Mouse (Mus musculus): ENCODE results near the gene Cenpo. TPM values are rescaled to one million over a fixed set of nuclear protein-coding genes. Genes with fewer than 3 reads are reported as not detected.

Cenpo gene
- polyA plus RNA-seq (2012; rRNA removed) = 4.1 and 7.0 TPM in 2 replicates

GRCm38 (mm10) chr12:4233572-4234508, at the start of gene Cenpo, which contains the start of gene Ptrhd1:
Cenpo (minus strand) TSS chr12:4234294.
Ptrhd1 (plus strand) TSS chr12:4234027.
- WGBS = under 1% methylated on average over 50 of the region's 50 CpGs
- peaks cover 3% of the 10 kb centered on the region; the same call in 1 of the 2 replicates for H3K4me1 ChIP-seq (ENCODE audit: control insufficient read depth, insufficient read depth, insufficient read length, low read length)
- peaks cover 8% of the 10 kb centered on the region for H3K36me3 ChIP-seq (ENCODE audit: control insufficient read depth, insufficient read depth, low read length)
- H3K4me3 ChIP-seq (ENCODE audit: low read depth, low read length) = peak within 1 kb of the TSS; percentile 82
- H3K27me3 ChIP-seq (ENCODE audit: control insufficient read depth, insufficient read depth, low read length) = no peaks in the 10 kb centered on the region
- TF ChIP-seq CTCF (IDR thresholded peaks at IDR 0.05; ENCODE audit: extremely low read depth, insufficient read length, insufficient replicate concordance, low read depth, low read length) (no peak), POLR2A (IDR thresholded peaks at IDR 0.05; ENCODE audit: low read depth, low read length) (peak; percentile 69)
- peak within 1 kb of the TSS; percentile 99 for H3K27ac ChIP-seq (ENCODE audit: insufficient read depth, low read depth, low read length)

GRCm38 (mm10) chr12:4279878-4280277, 45.8 kb upstream of the Cenpo start:
- H3K27me3 ChIP-seq (ENCODE audit: control insufficient read depth, insufficient read depth, low read length) = no peaks in the 10 kb centered on the region
- H3K27ac ChIP-seq (ENCODE audit: insufficient read depth, low read depth, low read length) = no peak overlapping the region
- TF ChIP-seq POLR2A (IDR thresholded peaks at IDR 0.05; ENCODE audit: low read depth, low read length) (no peak), CTCF (IDR thresholded peaks at IDR 0.05; ENCODE audit: extremely low read depth, insufficient read length, insufficient replicate concordance, low read depth, low read length) (no peak)
- peaks cover 14% of the 10 kb centered on the region for H3K36me3 ChIP-seq (ENCODE audit: control insufficient read depth, insufficient read depth, low read length)
- no peaks in the 10 kb centered on the region for H3K4me1 ChIP-seq (ENCODE audit: control insufficient read depth, insufficient read depth, insufficient read length, low read length)
- 93% methylated on average over 3 of the region's 3 CpGs for WGBS
- H3K4me3 ChIP-seq (ENCODE audit: low read depth, low read length) = no peak overlapping the region

- 89% methylated on average over 3 of the region's 3 CpGs for WGBS
- TF ChIP-seq POLR2A (IDR thresholded peaks at IDR 0.05; ENCODE audit: low read depth, low read length) = no peak
- no peak for TF ChIP-seq CTCF (IDR thresholded peaks at IDR 0.05; ENCODE audit: extremely low read depth, insufficient read length, insufficient replicate concordance, low read depth, low read length)
- H3K27ac ChIP-seq (ENCODE audit: insufficient read depth, low read depth, low read length) = no peak overlapping the region
- H3K4me1 ChIP-seq (ENCODE audit: control insufficient read depth, insufficient read depth, insufficient read length, low read length) = no peaks in the 10 kb centered on the region
- no peaks in the 10 kb centered on the region for H3K27me3 ChIP-seq (ENCODE audit: control insufficient read depth, insufficient read depth, low read length)
- no peak overlapping the region for H3K4me3 ChIP-seq (ENCODE audit: low read depth, low read length)
- H3K36me3 ChIP-seq (ENCODE audit: control insufficient read depth, insufficient read depth, low read length) = peaks cover 18% of the 10 kb centered on the region
These were observed 45.1 kb upstream of the Cenpo start for GRCm38 (mm10) chr12:4278978-4279755.

- H3K27ac ChIP-seq (ENCODE audit: insufficient read depth, low read depth, low read length) = no peak overlapping the region
- H3K4me1 ChIP-seq (ENCODE audit: control insufficient read depth, insufficient read depth, insufficient read length, low read length) = no peaks in the 10 kb centered on the region
- WGBS = 91% methylated on average over 6 of the region's 6 CpGs
- H3K27me3 ChIP-seq (ENCODE audit: control insufficient read depth, insufficient read depth, low read length) = no peaks in the 10 kb centered on the region
- no peak overlapping the region for H3K4me3 ChIP-seq (ENCODE audit: low read depth, low read length)
- TF ChIP-seq CTCF (IDR thresholded peaks at IDR 0.05; ENCODE audit: extremely low read depth, insufficient read length, insufficient replicate concordance, low read depth, low read length) = no peak
- no peak for TF ChIP-seq POLR2A (IDR thresholded peaks at IDR 0.05; ENCODE audit: low read depth, low read length)
- H3K36me3 ChIP-seq (ENCODE audit: control insufficient read depth, insufficient read depth, low read length) = peaks cover 52% of the 10 kb centered on the region
These were observed 37.0 kb upstream of the Cenpo start for GRCm38 (mm10) chr12:4271078-4271477.

GRCm38 (mm10) chr12:4267765-4268164, 33.7 kb upstream of the Cenpo start:
- Histone ChIP-seq H3K27me3 (ENCODE audit: control insufficient read depth, insufficient read depth, low read length) (no peaks in the 10 kb centered on the region), H3K27ac (ENCODE audit: insufficient read depth, low read depth, low read length) (no peak overlapping the region), H3K36me3 (ENCODE audit: control insufficient read depth, insufficient read depth, low read length) (peaks cover 45% of the 10 kb centered on the region), H3K4me3 (ENCODE audit: low read depth, low read length) (no peak overlapping the region), H3K4me1 (ENCODE audit: control insufficient read depth, insufficient read depth, insufficient read length, low read length) (no peaks in the 10 kb centered on the region)
- WGBS = 89% methylated on average over 4 of the region's 4 CpGs
- TF ChIP-seq CTCF (IDR thresholded peaks at IDR 0.05; ENCODE audit: extremely low read depth, insufficient read length, insufficient replicate concordance, low read depth, low read length) (no peak), POLR2A (IDR thresholded peaks at IDR 0.05; ENCODE audit: low read depth, low read length) (no peak)

- TF ChIP-seq POLR2A (IDR thresholded peaks at IDR 0.05; ENCODE audit: low read depth, low read length) (no peak), CTCF (IDR thresholded peaks at IDR 0.05; ENCODE audit: extremely low read depth, insufficient read length, insufficient replicate concordance, low read depth, low read length) (no peak)
- Histone ChIP-seq H3K4me3 (ENCODE audit: low read depth, low read length) (no peak overlapping the region), H3K27me3 (ENCODE audit: control insufficient read depth, insufficient read depth, low read length) (no peaks in the 10 kb centered on the region), H3K4me1 (ENCODE audit: control insufficient read depth, insufficient read depth, insufficient read length, low read length) (no peaks in the 10 kb centered on the region), H3K36me3 (ENCODE audit: control insufficient read depth, insufficient read depth, low read length) (peaks cover 32% of the 10 kb centered on the region), H3K27ac (ENCODE audit: insufficient read depth, low read depth, low read length) (no peak overlapping the region)
- WGBS = 92% methylated on average over 16 of the region's 16 CpGs
These were observed 18.9 kb upstream of the Cenpo start for GRCm38 (mm10) chr12:4252742-4253655.

All from small intestine, adult 2 months (tissue).